Mouse (Mus musculus) lung, adult 2 months (tissue): ENCODE measurements around the gene Hrc.

Experiments used
- CTCF ChIP-seq: fragments of 200-500 bp; IDR thresholded peaks from 2 replicates; pipeline ENCODE4 v1.5.1; 2011; ENCODE audit warnings: mild to moderate bottlenecking, low read length, control low read depth; ENCODE audit not compliant: insufficient read depth
- POLR2A ChIP-seq: fragments of 200-500 bp; IDR thresholded peaks from 2 replicates; pipeline ENCODE4 v1.6.1; 2011; ENCODE audit warnings: low read depth, mild to moderate bottlenecking, control low read depth, low read length, borderline replicate concordance; ENCODE audit errors: extremely low read depth

DNA sequence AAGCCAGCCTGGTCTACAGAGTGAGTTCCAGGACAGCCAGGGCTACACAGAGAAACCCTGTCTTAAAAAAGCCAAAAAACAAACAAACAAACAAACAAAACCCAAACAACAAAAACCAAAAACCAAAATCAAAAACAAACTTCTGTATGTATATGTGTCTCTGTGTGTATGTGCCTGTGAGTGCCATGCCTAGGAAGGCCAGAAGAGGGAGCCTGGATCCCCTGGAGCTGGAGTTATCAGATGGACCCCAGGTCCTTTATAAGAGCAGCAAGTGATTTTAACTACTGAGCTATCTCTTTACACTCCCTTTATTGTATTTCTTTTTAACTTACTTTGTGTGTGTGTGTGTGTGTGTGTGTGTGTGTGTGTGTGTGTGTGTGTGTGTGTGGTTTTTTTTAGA, 9.3 kb upstream of the Hrc start:
- TF ChIP-seq CTCF (peak; percentile 11; the same call in 1 of the 2 replicates), POLR2A (no peak)
